Mouse (Mus musculus) midbrain, postnatal 0 days (tissue): ENCODE measurements at regions not wholly inside any gene's neighbourhood (a gene's known extent, or its start where the extent isn't known, plus 50 kb on each side); places are given as distances from the start of the nearest gene placed in this dataset.

Experiments
- ATAC-seq: fragments of 200-750 bp; cut with Nextera tagmentation; 2 replicates; pipeline ENCODE4 v1.8.0; 2017; ENCODE audit warnings: moderate number of reproducible peaks, mild to moderate bottlenecking, moderate TSS enrichment, moderate library complexity; ENCODE audit not compliant: low FRiP score
- DNase-seq: peaks from one replicate; pipeline ENCODE4 v3.0.0-alpha.2; 2015; ENCODE audit warnings: low spot score
- H3K27ac ChIP-seq: fragments of 300-500 bp; sonication (generic); 2 replicates; pipeline ENCODE4 v1.5.1; 2014; ENCODE audit warnings: low read depth, mild to moderate bottlenecking, low read length, mixed read lengths
- H3K27me3 ChIP-seq: fragments of 300-500 bp; sonication (generic); 2 replicates; pipeline ENCODE4 v1.6.1; 2014; ENCODE audit warnings: low read length, control low read depth, mixed read lengths; ENCODE audit not compliant: insufficient read depth
- H3K36me3 ChIP-seq: fragments of 300-500 bp; sonication (generic); 2 replicates; pipeline ENCODE4 v1.6.1; 2014; ENCODE audit warnings: low read length, control low read depth, mixed read lengths; ENCODE audit not compliant: insufficient read depth
- H3K4me1 ChIP-seq: fragments of 300-500 bp; sonication (generic); 2 replicates; pipeline ENCODE4 v1.6.1; 2014; ENCODE audit warnings: mild to moderate bottlenecking, control low read depth, antibody characterized with exemption, low read length, mixed read lengths; ENCODE audit not compliant: insufficient read depth
- H3K4me2 ChIP-seq: fragments of 300-500 bp; sonication (generic); 2 replicates; pipeline ENCODE4 v1.6.1; 2014; ENCODE audit warnings: low read depth, mild to moderate bottlenecking, low read length, mixed read lengths; ENCODE audit not compliant: poor library complexity, severe bottlenecking
- H3K4me3 ChIP-seq: fragments of 300-500 bp; sonication (generic); 2 replicates; pipeline ENCODE4 v1.5.1; 2014; ENCODE audit warnings: low read depth, mild to moderate bottlenecking, low read length, moderate library complexity
- H3K9ac ChIP-seq: fragments of 300-500 bp; sonication (generic); replicated peaks from 2 replicates; pipeline ENCODE4 v1.6.1; 2014; ENCODE audit warnings: mild to moderate bottlenecking, low read length, moderate library complexity, mixed read lengths; ENCODE audit not compliant: poor library complexity, severe bottlenecking
- H3K9me3 ChIP-seq: fragments of 300-500 bp; sonication (generic); 2 replicates; pipeline ENCODE4 v1.6.1; 2016; ENCODE audit warnings: low read length, control low read depth
- CTCF ChIP-seq: IDR thresholded peaks from 2 replicates; pipeline ENCODE4 v1.5.1; 2016; ENCODE audit warnings: antibody characterized with exemption, mild to moderate bottlenecking
- WGBS: fragments of 180-500 bp; shearing (Covaris S2); extraction: QIAGEN DNeasy Blood & Tissue Kit; methylation state at CpG from one replicate; pipeline ENCODE4 v1.1.7; 2014; 5-methylcytosine and 5-hydroxymethylcytosine counted together

- no peaks in the 10 kb centered on the region for H3K36me3 ChIP-seq
- H3K27ac ChIP-seq: no peak overlapping the region
- H3K9ac ChIP-seq: no peak overlapping the region
- no peak overlapping the region for H3K4me2 ChIP-seq
- no peaks in the 10 kb centered on the region for H3K4me1 ChIP-seq
- no peaks in the 10 kb centered on the region for H3K9me3 ChIP-seq
- no peak overlapping the region for H3K4me3 ChIP-seq
- DNase-seq (no peak), ATAC-seq (no peak)
- no peaks in the 10 kb centered on the region for H3K27me3 ChIP-seq
- TF ChIP-seq CTCF: no peak
These were observed 619.7 kb downstream of the Nova1 start for GRCm38 (mm10) chr12:46199076-46199475.

DNA sequence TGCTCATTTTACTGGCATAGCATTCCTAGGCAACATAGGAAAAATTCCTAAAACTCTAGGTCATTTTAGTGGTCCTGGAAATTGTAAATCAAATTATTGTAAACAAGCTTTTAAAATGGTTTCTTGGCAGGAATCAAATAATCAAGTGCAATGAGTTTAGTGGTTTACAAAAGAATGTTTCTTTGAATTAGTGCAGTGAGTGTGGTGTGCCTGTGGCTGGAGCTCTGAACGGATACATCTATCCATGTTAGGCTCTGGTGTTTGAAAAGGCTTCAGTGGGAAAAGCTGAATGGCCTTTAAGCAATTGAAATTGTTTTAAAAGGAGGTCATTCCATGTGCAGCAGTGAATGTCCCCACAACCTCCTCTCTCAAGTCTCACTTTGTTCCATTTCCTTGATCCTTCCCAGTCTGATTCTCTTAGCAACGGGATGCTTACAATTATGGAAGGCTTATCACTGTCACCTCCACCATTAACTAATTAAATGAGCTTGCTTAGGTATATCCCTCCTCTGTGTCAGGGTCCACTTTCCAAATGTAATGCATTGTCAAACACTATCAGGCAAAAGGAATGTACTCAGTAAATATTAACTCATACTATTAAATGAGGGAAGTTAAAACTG is 621.1 kb downstream of the Nova1 start:
- no peak overlapping the region for H3K9ac ChIP-seq
- WGBS: 39% methylated on average over 2 of the region's 2 CpGs
- no peak for TF ChIP-seq CTCF

DNA sequence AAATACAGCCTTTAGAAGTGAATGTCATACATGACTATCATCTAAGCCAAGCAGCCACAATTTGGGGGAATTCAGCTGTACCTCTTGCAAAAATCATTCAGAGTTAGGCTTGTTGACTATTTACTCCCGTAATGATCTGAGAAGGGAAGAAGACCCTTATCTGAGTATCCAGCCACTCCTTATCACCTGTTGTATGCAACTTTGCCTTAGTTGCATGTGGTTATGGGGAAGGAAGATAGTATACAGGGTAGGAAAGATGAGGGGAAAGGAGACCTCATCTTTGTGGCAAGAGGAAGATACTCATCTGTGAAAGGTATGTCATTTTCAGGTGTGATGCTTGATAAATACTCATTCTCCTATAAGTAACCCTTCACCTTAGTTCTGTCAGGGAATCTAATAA is 624.6 kb downstream of the Nova1 start:
- no peaks in the 10 kb centered on the region for H3K27me3 ChIP-seq
- ATAC-seq: no peak
- no peak overlapping the region for H3K27ac ChIP-seq
- no peak for DNase-seq
- 91% methylated on average over 1 of the region's 1 CpGs for WGBS
- no peak overlapping the region for H3K4me3 ChIP-seq
- H3K9me3 ChIP-seq: no peaks in the 10 kb centered on the region
- H3K9ac ChIP-seq: no peak overlapping the region
- TF ChIP-seq CTCF: no peak
- no peaks in the 10 kb centered on the region for H3K4me1 ChIP-seq
- H3K36me3 ChIP-seq: no peaks in the 10 kb centered on the region
- no peak overlapping the region for H3K4me2 ChIP-seq

More for the DNA sequence above, 621.1 kb downstream of the Nova1 start:
- H3K4me1 ChIP-seq: no peaks in the 10 kb centered on the region
- ATAC-seq (no peak), DNase-seq (peak; percentile 6)
- no peak overlapping the region for H3K4me3 ChIP-seq
- no peaks in the 10 kb centered on the region for H3K27me3 ChIP-seq
- H3K27ac ChIP-seq: no peak overlapping the region
- no peaks in the 10 kb centered on the region for H3K9me3 ChIP-seq
- H3K4me2 ChIP-seq: no peak overlapping the region
- no peaks in the 10 kb centered on the region for H3K36me3 ChIP-seq
